Mouse (Mus musculus): ENCODE data around the gene Ushbp1. TPM values are rescaled to one million over a fixed set of nuclear protein-coding genes. Genes with fewer than 3 reads are reported as not detected.
A peak's percentile ranks its signal among the peaks of the same experiment; 100 is the strongest.

Gene Ushbp1
- total and polyA plus RNA-seq, 3 experiments, result not detected

DNA sequence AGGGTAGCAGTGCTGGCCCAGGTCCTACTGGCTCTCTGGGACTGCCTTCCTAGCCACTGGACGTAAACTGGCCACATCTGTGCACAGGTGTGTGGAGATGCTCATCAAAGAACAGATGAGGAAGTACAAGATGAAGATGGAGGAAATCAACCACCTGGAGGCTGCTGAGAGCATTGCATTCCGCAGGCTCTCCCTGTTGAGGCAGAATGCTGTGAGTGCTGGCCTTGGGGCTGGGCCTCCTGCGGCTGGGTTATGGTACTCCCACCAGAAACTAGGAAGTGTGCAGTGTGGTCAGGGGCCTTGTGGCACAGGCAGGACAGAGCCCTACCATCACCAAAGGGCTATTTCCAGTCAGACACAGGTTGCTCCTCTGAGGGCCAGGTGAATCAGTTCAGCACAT lies 37.6 kb downstream of the Ushbp1 start:
- H3K36me3 ChIP-seq (replicated peaks in 1 of 2; ENCODE audit: control insufficient read depth in 1 of 2, insufficient read depth in 1 of 2, low read length in 1 of 2), result peaks cover 68 to 87% of the 10 kb centered on the region in 2 experiments
- in situ Hi-C loops (cut with MboI; ENCODE audit: low pct_ligation_motif_present, low pct_unique_long_range_greater_than_20kb, low sequenced_read_pairs), result no loop called here
- dilution Hi-C loops (cut with MboI; ENCODE audit: extremely low pct_ligation_motif_present, extremely low pct_unique_long_range_greater_than_20kb, low sequenced_read_pairs), result no loop called here

DNA sequence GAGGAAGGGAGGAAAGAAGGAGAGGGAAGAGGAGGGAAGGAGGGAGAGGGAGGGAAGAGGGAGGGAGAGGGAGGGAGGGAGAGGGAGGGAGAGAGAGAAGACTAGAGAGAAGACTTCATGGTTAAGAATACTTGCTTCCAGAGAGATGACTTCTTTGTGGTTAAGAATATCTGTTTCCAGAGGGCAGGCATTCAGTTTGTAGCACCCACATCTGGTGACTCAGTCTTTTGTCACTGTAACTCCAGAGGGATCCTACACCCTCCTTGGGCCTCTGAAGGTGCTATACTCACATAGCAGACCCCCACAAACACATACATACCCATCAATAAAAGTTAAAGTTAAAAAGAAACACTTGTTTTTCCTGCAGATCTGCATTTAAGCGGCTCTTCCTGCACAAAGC lies 44.1 kb downstream of the Ushbp1 start:
- H3K36me3 ChIP-seq (replicated peaks in 1 of 2; ENCODE audit: control insufficient read depth in 1 of 2, insufficient read depth in 1 of 2, low read length in 1 of 2), result peaks cover 88 to 99% of the 10 kb centered on the region in 2 experiments
- in situ Hi-C loops (cut with MboI; ENCODE audit: low pct_ligation_motif_present, low pct_unique_long_range_greater_than_20kb, low sequenced_read_pairs) (no loop called here), dilution Hi-C loops (cut with MboI; ENCODE audit: extremely low pct_ligation_motif_present, extremely low pct_unique_long_range_greater_than_20kb, low sequenced_read_pairs) (no loop called here)
- no peaks in the 10 kb centered on the region for H3K27me3 ChIP-seq (replicated peaks)
- no peak overlapping the region for H3K27ac ChIP-seq (ENCODE audit: insufficient read depth, low read depth)
- no peaks in the 10 kb centered on the region for H3K9me3 ChIP-seq (replicated peaks; ENCODE audit: low read length)
- H3K79me2 ChIP-seq (replicated peaks; ENCODE audit: control insufficient read depth, extremely low read depth, insufficient read depth, poor library complexity, severe bottlenecking), result no peaks in the 10 kb centered on the region
- H3K4me1 ChIP-seq (ENCODE audit: control insufficient read depth in 1 of 2, insufficient read depth in 2 of 2), result no peaks in the 10 kb centered on the region
- TF ChIP-seq USF1 (IDR thresholded peaks at IDR 0.05; ENCODE audit: low read depth, low read length) (no peak), POLR2AphosphoS2 (IDR thresholded peaks at IDR 0.05; ENCODE audit: low read depth, low read length) (no peak), USF2 (conservative IDR thresholded peaks at IDR 0.05; ENCODE audit: low read depth, low read length) (no peak), RAD21 (IDR thresholded peaks at IDR 0.05; ENCODE audit: low read depth, low read length) (no peak), ZNF384 (IDR thresholded peaks at IDR 0.05; ENCODE audit: low read depth, low read length) (no peak), CHD2 (IDR thresholded peaks at IDR 0.05; ENCODE audit: low read length) (no peak), MAFK (IDR thresholded peaks at IDR 0.05; ENCODE audit: insufficient replicate concordance, low read length) (no peak), TBP (conservative IDR thresholded peaks at IDR 0.05; ENCODE audit: low read depth, low read length) (no peak), MEF2A (IDR thresholded peaks at IDR 0.05; ENCODE audit: borderline replicate concordance, low read depth, low read length) (no peak), ZC3H11A (IDR thresholded peaks at IDR 0.05; ENCODE audit: low read depth, low read length) (no peak), ZMIZ1 (IDR thresholded peaks at IDR 0.05; ENCODE audit: low read depth, low read length) (no peak), NRF1 (IDR thresholded peaks at IDR 0.05; ENCODE audit: low read depth, low read length) (no peak), MXI1 (IDR thresholded peaks at IDR 0.05; ENCODE audit: low read depth, low read length) (no peak), MYC (IDR thresholded peaks at IDR 0.05; ENCODE audit: low read depth, low read length) (no peak), SMC3 (IDR thresholded peaks at IDR 0.05; ENCODE audit: low read depth, low read length) (no peak), POLR2A (IDR thresholded peaks at IDR 0.05; ENCODE audit: low read depth, low read length) (no peak), CTCF (conservative IDR thresholded peaks at IDR 0.05 in 1 of 2, IDR thresholded peaks at IDR 0.05 in 1 of 2; ENCODE audit: low read depth in 2 of 2, low read length in 2 of 2) (no peak), E2F4 (IDR thresholded peaks at IDR 0.05; ENCODE audit: insufficient replicate concordance, low read depth, low read length) (no peak)
- DNase-seq (ENCODE audit: extremely low read depth), result no peak
- H3K4me2 ChIP-seq (ENCODE audit: insufficient read depth, low read depth, poor library complexity, severe bottlenecking), result no peak overlapping the region
- no peak overlapping the region for H3K9ac ChIP-seq (ENCODE audit: insufficient read depth, low read depth)
- no peak overlapping the region for H3K4me3 ChIP-seq (replicated peaks in 1 of 3; ENCODE audit: low read depth in 2 of 3, low read length in 2 of 3, poor library complexity in 1 of 3)

More for the DNA sequence above, 37.6 kb downstream of the Ushbp1 start:
- no peak for DNase-seq (ENCODE audit: extremely low read depth)
- no peaks in the 10 kb centered on the region for H3K27me3 ChIP-seq (replicated peaks)
- no peak overlapping the region for H3K4me2 ChIP-seq (ENCODE audit: insufficient read depth, low read depth, poor library complexity, severe bottlenecking)
- TF ChIP-seq SIN3A (IDR thresholded peaks at IDR 0.05; ENCODE audit: low read length) (no peak), SMC3 (IDR thresholded peaks at IDR 0.05; ENCODE audit: low read depth, low read length) (peak; percentile 28), CTCF (conservative IDR thresholded peaks at IDR 0.05 in 1 of 2, IDR thresholded peaks at IDR 0.05 in 1 of 2; ENCODE audit: low read depth in 2 of 2, low read length in 2 of 2) (peak in 1 of 2 experiments; percentile 31; a peak in 2 of 4 replicates)
- H3K79me2 ChIP-seq (replicated peaks; ENCODE audit: control insufficient read depth, extremely low read depth, insufficient read depth, poor library complexity, severe bottlenecking), result no peaks in the 10 kb centered on the region
- no peak overlapping the region for H3K4me3 ChIP-seq (replicated peaks in 1 of 3; ENCODE audit: low read depth in 2 of 3, low read length in 2 of 3, poor library complexity in 1 of 3)
- H3K9ac ChIP-seq (ENCODE audit: insufficient read depth, low read depth), result no peak overlapping the region
- H3K27ac ChIP-seq (ENCODE audit: insufficient read depth, low read depth), result no peak overlapping the region
- peaks cover 0 to 13% of the 10 kb centered on the region in 2 experiments; a peak in 1 of 4 replicates for H3K4me1 ChIP-seq (ENCODE audit: control insufficient read depth in 1 of 2, insufficient read depth in 2 of 2)
- H3K9me3 ChIP-seq (replicated peaks; ENCODE audit: low read length), result no peaks in the 10 kb centered on the region

All from CH12.LX (cell line).